Mouse (Mus musculus): ENCODE measurements at regions not wholly inside any gene's neighbourhood (a gene's known extent, or its start where the extent isn't known, plus 50 kb on each side); places are given as distances from the start of the nearest gene placed in this dataset.

DNA sequence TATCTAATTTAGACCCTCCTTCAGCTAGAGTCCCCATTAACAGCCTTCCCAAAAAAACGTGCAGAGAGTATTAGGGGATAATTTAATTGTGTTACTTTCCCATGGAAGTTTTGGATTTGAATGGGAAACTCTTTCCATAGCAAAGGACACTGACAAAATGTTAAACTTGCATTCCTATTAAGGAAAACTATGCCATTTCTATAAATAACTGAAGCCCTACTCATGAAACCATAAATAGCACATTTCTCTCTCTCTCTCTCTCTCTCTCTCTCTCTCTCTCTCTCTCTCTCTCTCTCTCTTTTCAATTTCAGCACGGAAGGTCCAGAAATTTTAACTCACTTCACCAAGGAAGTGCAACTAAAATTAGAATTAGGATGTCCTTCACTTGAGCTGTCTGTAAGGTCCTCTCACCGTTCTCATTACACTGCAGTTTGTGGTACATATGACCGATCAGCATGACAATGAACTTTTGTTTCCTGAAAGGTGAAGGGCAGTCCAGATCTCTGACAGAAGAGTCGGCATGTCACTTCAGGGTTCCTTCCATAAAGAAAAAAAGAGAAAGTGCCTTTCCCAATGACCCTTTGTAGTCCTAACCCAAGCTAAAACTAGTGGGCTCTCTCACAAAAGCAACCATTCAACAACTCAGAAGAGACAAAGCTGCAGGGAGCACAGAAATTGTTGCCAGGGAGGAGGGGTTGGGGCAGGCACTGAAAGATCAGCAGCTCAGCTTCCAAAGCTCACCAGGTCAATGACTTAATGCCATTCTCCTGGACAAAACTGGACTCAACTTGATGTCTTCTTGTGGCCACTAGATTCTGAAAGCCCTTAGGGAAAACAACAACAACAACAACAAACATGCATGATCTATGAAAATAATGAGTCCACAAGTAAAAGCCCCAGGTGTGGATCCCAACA lies 696.9 kb downstream of the Diaph3 start:
- DNase-seq (ENCODE audit: low spot score in 2 of 2): no peak

DNA sequence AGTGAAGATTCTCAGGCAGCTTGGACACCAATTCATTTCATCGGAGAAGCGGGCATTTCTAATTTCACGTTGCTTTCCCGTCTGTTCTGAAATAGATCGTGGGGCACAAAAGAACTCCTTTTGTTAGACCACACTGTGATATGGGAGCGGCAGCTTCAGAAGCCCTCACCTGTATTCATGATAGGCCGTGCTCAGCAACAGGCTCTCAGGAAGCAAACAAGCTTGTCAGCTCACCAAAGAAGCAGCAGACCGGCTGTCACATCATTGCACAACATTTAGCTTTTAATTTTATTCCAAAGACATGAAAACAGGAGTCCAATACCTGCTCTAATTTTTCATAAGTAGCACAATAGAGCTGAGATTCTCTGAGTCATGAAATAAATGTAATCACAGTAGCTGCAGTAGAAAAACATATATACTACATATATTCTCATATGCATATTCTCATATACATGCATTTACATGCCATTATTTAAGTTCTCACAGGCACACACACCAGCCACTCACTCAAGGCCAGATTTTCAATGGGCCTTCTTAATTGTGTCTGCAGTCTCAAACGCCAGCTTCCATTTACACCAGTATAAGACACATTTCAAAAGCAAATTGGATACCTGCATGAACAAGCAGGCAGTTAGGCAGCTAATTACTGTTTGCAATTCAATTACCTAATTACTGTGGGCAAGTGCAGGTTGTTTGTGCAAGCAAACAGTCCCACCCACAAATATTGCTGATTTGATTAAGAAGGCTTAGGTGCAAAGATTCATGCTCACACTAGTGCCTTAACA lies 698.9 kb downstream of the Diaph3 start:
- no peak for DNase-seq (ENCODE audit: low spot score in 2 of 2)

DNA sequence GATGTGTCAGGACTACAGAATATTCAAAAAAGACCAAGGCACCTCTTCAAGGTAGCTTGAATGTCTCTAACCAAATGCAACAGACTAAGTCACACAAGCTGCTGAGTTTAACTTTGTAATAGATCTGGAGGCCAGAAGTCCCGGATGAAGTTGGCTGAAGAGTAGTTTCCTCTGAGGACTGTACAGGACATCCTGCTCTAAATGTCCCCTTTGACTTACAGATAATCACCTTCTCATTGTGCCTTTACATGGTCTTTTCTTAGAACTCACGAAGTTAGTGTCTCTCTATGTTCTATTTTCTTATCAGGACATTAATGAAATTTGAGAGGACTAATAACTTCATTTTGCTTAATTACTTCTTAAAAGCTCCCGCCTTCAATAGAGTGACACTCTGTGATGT lies 703.7 kb downstream of the Diaph3 start:
- no peak for DNase-seq (ENCODE audit: low spot score in 2 of 2)

- no peak for DNase-seq (ENCODE audit: low spot score in 2 of 2)
Measured at GRCm38 (mm10) chr14:86435345-86435744, 705.7 kb downstream of the Diaph3 start.

- no peak for DNase-seq (ENCODE audit: low spot score in 2 of 2)
Measured at GRCm38 (mm10) chr14:86431215-86431816, 709.7 kb downstream of the Diaph3 start.

DNA sequence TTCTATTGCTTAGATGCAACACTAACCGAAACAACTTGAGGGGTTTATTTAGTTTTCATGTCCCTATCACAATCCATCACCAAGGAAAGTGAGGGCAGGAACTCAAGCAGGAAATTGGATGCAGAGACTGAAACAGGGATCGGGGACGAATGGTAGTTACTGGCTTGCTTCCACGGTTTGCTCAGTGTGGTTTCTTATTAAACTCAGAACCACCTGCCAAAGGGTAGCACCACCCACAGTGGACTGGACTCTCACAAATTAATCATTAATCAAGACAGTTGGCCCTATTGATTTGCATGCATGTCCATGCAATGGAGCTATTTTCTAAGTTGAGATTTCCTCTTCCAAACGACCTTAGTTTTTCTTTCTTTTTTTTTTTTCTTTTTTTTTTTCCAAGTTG lies 719.2 kb downstream of the Diaph3 start:
- DNase-seq (ENCODE audit: low spot score in 2 of 2): no peak

GRCm38 (mm10) chr14:86419959-86420598 lies 721.0 kb downstream of the Diaph3 start:
- no peak for DNase-seq (ENCODE audit: low spot score in 2 of 2)

GRCm38 (mm10) chr14:86396876-86397275 lies 744.2 kb downstream of the Diaph3 start:
- DNase-seq (ENCODE audit: low spot score in 2 of 2): no peak

DNA sequence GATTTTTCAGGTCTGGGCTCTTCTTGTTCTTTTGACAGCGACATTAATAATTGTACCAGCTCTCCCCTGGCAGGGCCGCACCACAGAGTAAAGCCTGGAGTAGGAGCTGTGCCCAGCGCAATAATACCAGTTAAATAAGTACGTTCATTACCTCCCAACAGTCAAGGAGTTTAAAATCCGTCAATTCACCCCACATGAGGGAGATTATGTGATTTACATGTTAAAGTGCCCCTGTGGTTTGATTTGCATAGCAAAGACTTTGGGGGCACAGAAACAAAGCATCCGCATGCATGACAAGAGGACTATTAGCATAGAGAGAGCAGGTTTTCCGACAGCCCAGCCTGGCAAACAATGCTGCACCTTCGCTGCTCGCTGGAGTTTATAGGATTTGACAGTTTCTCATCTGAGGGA lies 745.1 kb downstream of the Diaph3 start:
- peak in 1 of 2 experiments; percentile 23 for DNase-seq (ENCODE audit: low spot score in 2 of 2)

DNA sequence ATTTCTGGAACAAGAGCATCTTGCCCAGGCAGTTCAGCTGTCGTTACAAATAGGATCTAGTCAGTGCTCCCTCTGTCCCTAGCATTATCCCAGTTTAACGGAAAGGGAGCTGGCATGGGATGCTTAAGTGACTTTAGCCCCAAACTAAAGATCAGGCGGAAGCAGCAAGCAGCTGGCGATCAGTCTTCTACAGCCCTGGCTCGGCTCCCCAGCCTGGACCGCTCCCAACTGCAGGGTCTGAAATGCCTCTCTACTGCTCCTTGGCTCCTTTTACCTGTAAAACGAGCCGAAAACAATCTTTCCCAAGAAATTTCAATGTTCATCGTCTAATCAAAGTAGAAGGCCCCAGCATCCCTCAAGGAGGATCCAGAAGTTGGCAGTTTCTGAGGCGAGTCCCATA lies 745.5 kb downstream of the Diaph3 start:
- peak in 1 of 2 experiments; percentile 67 for DNase-seq (ENCODE audit: low spot score in 2 of 2)

- DNase-seq (ENCODE audit: low spot score in 2 of 2): no peak
Measured at GRCm38 (mm10) chr14:86395068-86395467, 746.0 kb downstream of the Diaph3 start.

DNA sequence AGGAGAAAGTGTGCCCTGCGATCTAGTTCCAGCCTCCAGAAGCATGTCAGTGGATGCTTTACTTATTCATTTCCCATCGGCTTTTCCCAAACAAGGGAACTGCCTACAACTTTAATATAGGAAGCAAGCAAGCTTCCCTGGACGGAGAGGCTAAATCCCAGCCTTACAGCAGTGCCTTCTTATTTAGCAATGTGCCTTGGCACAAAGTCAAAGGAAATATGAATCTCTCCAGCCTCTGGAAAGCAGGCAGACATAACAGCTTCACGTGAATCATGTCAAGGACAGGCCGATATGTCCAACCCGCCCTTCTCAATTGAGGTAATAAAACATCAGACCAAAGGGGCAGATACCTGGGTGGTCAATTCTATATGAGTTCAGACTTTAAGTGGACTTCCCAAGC lies 755.9 kb downstream of the Diaph3 start:
- DNase-seq (ENCODE audit: low spot score in 2 of 2): no peak

- DNase-seq (ENCODE audit: low spot score in 2 of 2): no peak
Measured at GRCm38 (mm10) chr14:86365032-86365431, 776.0 kb downstream of the Diaph3 start.

DNA sequence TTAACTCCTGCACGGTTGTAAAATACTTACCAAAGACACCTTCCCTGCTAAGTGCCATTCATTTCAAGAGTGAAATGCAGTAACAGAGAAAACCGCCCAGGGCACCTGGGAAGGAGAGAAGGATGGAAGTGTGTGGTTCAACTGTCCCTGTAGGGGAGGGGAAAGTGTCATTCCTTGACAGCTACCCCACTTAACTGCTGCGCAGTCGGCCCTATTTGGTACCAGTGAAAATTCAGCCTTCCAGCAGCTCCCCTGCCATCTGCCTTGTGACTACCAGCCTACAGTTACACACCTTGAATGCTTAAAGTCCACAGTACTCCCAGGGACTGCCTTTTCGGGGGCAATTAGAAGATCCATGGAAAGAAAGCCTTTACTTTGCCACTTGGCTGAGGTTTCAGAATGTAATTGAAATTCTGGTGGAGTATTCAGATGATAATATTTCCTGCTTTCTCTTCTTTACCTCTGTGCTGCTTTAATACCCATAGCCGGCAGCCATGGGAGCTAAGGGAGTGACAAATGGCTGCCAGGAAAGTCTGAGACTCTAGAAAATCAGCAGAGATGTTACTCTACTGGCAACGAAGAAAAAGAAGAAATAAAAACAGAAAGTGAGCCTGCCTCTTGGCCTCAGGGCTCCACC lies 780.5 kb downstream of the Diaph3 start:
- no peak for DNase-seq (ENCODE audit: low spot score in 2 of 2)

- no peak for DNase-seq (ENCODE audit: low spot score in 2 of 2)
Measured at GRCm38 (mm10) chr14:86358584-86358983, 782.5 kb downstream of the Diaph3 start.

DNA sequence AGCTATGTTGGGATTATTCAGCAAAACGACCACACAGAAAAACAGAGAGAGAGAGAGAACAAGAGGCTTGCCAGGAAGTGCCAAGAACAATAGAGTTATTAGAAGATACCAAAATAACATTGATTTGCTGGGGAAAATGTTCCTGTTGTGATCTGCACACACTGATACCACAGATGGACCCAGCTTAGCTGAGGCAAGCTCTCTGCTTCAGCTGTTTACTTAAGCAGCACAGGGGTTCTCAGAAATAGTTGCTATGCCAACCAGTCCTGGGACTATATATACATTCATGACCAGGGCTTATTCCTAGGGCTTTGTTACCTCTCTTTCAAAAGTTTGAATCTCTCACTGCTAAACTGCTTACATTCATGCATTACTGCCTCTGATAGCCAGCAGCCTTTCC lies 790.5 kb downstream of the Diaph3 start:
- no peak for DNase-seq (ENCODE audit: low spot score in 2 of 2)

DNA sequence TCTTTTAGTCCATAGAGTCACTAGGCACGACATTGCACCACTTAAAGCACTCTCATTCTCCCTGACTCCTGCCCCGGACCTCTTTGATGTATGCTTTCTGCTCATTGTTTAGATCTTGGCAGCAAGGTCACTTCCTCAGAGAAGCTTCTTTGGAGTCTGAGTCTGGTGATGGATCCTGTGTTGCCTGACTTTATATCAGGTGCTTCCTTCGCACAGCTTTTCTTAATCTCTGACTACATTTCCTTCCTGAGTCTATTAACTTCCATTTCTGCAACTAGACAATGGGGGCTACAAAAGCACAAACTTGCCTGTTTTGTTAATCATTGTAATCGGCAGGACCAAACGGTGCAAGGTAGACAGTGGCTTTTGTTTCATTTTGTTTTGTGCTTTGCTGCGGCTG lies 802.0 kb downstream of the Diaph3 start:
- no peak for DNase-seq (ENCODE audit: low spot score in 2 of 2)

DNA sequence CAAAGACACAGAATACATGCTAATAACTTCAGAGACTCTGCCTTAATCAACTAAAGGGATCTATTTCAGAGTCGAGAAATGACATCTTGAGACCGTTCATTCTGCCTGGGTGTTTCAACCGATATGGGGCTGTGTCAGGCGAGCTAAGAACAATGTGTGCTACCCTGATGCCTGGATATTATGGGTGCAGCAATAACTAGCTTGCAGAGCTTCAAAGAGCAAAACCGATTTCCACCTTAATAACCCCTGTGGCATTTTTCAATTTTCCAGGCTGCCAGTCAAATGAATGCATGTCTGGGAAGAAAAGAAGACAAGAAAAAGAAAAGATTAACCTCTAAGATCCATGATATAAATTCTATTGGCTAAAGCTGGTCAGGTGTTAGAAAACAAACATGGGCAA lies 804.0 kb downstream of the Diaph3 start:
- DNase-seq (ENCODE audit: low spot score in 2 of 2): no peak

DNA sequence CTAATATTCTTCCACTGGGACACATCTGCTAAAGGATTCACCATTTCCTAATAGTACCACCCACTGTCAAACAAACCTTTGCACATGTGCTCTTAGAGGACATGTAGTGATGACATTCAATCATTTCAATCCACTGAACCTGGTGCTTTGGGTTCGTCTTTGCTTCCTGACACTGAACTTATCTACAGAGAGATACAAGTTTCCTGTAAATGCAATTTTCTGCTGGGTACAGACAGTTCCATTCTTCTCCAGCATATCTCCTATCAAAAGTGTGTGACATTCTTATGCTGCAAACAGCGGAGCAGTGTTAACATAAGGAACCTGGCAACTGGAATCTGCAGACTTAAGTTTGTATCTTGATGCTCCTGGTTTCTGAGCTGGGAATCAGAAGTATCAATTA lies 805.8 kb downstream of the Diaph3 start:
- DNase-seq (ENCODE audit: low spot score in 2 of 2): no peak

DNA sequence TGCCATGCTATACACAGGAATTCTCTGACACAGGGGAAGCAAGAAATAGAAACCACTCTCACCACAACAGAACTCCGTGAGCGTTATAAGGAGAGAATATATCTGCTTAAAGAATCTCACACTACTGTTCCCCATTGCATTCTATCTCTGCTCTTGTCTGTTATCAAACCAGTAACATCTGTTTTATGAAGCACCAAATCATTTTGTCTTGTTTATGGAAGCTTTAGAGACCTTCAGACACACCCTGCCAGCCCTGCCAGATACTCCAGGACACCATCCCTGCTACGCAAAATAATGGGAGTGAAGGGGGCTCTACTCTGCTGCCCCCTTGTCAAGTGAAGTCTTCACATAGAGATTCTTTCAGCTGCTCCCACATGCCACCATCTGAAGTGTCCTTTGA lies 811.9 kb downstream of the Diaph3 start:
- no peak for DNase-seq (ENCODE audit: low spot score in 2 of 2)

DNA sequence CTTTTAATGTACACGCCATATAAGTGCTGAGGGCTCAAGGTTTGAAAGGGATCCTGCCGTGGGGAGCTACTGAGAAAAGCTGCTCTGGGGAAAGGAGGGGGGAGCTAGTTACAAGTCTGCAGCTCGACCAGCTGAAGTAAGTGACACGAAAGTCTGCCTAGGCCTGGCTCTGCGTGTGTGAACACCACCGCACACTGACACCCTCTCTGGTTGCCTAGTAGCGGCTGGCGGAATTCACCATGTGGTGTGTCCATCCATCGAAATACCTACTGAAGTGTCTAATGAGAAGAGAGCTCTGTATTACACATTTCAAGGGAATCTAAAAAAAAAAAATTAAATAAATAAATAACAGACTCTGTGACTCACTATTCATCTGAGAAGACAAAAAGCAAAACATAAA lies 813.4 kb downstream of the Diaph3 start:
- DNase-seq (ENCODE audit: low spot score in 2 of 2): peak in 1 of 2 experiments; percentile 5
